Mouse (Mus musculus) leukemia stem cell, adult 10-12 weeks (primary cell): Measurements from ENCODE around the gene Siglecf. TPM values are rescaled to one million over a fixed set of nuclear protein-coding genes. Genes with fewer than 3 reads are reported as not detected.

ENCODE experiments used
- polyA plus RNA-seq: library from polyadenylated mRNA; stranded (reverse); fragments of >175 nt; gene quantifications from 2 replicates; pipeline ENCODE4 v1.2.3, GENCODE M21; 2012; ENCODE audit warnings: low replicate concordance

The Siglecf gene
- 0.26 TPM in 1 of 2 replicates, not detected in the other for polyA plus RNA-seq

GRCm38 (mm10) chr7:43351154-43351553 lies at the start of gene Siglecf:
Gene Siglecf (plus strand): TSS chr7:43351341.

GRCm38 (mm10) chr7:43313013-43313428 lies 38.1 kb upstream of the Siglecf start, which contains the start of gene Zfp715:
Gene Zfp715 (minus strand): TSS chr7:43313294.

GRCm38 (mm10) chr7:43408131-43408553 lies 57.0 kb downstream of the Siglecf start, which contains the start of gene Siglecg:
Gene Siglecg (plus strand): TSS chr7:43408204.

Other genes with a start within 250 kb of the Siglecf start
- not detected in 2 replicates for gene Zfp936, start 237.1 kb upstream of the Siglecf start, polyA plus RNA-seq
- 2.4 TPM in 1 of 2 replicates, not detected in the other for gene Zfp715, start 38.0 kb upstream of the Siglecf start, polyA plus RNA-seq
- gene Siglecg, start 56.9 kb downstream of the Siglecf start, polyA plus RNA-seq, result 17.6 and 29.5 TPM in 2 replicates
- gene Lim2, start 76.3 kb downstream of the Siglecf start, polyA plus RNA-seq, result 0.18 TPM in 1 of 2 replicates, not detected in the other
- 1.1 and 1.3 TPM in 2 replicates for gene Nkg7, start 85.7 kb downstream of the Siglecf start, polyA plus RNA-seq
- not detected in 2 replicates for gene Cldnd2, start 89.4 kb downstream of the Siglecf start, polyA plus RNA-seq
- 23.9 and 71.5 TPM in 2 replicates for gene Etfb, start 92.7 kb downstream of the Siglecf start, polyA plus RNA-seq
- gene Gm45233, start 92.8 kb downstream of the Siglecf start, polyA plus RNA-seq, result not detected in 2 replicates
- 2.8 and 6.4 TPM in 2 replicates for gene Vsig10l, start 111.8 kb downstream of the Siglecf start, polyA plus RNA-seq
- 0.59 TPM in 1 of 2 replicates, not detected in the other for gene Iglon5, start 138.7 kb downstream of the Siglecf start, polyA plus RNA-seq
- not detected in 2 replicates for gene 4931406B18Rik, start 154.6 kb downstream of the Siglecf start, polyA plus RNA-seq
- 5.2 and 7.8 TPM in 2 replicates for gene Cd33, start 193.1 kb downstream of the Siglecf start, polyA plus RNA-seq
- gene Zfp658, start 210.9 kb downstream of the Siglecf start, polyA plus RNA-seq, result 0.30 and 0.33 TPM in 2 replicates
- gene Zfp719, start 228.3 kb downstream of the Siglecf start, polyA plus RNA-seq, result 0.50 TPM in 1 of 2 replicates, not detected in the other